Mouse (Mus musculus): Measurements from ENCODE around the gene Arhgap5. TPM values are rescaled to one million over a fixed set of nuclear protein-coding genes. Genes with fewer than 3 reads are reported as not detected.

The Arhgap5 gene
- 51.6 and 65.5 TPM in 2 replicates for total RNA-seq (2012; rRNA removed)

GRCm38 (mm10) chr12:52503456-52504320 is at the start of gene Arhgap5:
TSS of gene Arhgap5 (plus strand) at chr12:52503972.
- Histone ChIP-seq H3K9ac (ENCODE audit: insufficient read depth, low read depth, low read length, poor library complexity, severe bottlenecking) (peak within 1 kb of the TSS; percentile 96), H3K4me3 (ENCODE audit: insufficient read depth in 1 of 2, low read depth in 1 of 2, low read length in 2 of 2, poor library complexity in 1 of 2, severe bottlenecking in 1 of 2) (peak within 1 kb of the TSS; percentile 90 to 97), H3K36me3 (ENCODE audit: control insufficient read depth, insufficient read depth, low read length, poor library complexity, severe bottlenecking) (no peaks in the 10 kb centered on the region), H3K27ac (ENCODE audit: insufficient read depth, low read depth, low read length, poor library complexity, severe bottlenecking) (peak within 1 kb of the TSS; percentile 99), H3K4me1 (ENCODE audit: control insufficient read depth in 2 of 2, insufficient read depth in 2 of 2, low read length in 2 of 2, poor library complexity in 1 of 2) (peaks cover 0 to 3% of the 10 kb centered on the region in 2 experiments; a peak in 1 of 4 replicates), H3K9me3 (ENCODE audit: control insufficient read depth, insufficient read depth, low read depth, low read length) (no peaks in the 10 kb centered on the region)
- in situ Hi-C loops (cut with MboI; ENCODE audit: low sequenced_read_pairs in 2 of 2, unreplicated experiment in 2 of 2) = no loop called here
- DNase-seq (ENCODE audit: low read depth, low spot score) = peak; percentile 92
- TF ChIP-seq MAFK (IDR thresholded peaks at IDR 0.05; ENCODE audit: insufficient read depth, low read depth, low read length) (no peak), CHD2 (IDR thresholded peaks at IDR 0.05; ENCODE audit: low read depth, low read length) (peak; percentile 72), ZC3H11A (IDR thresholded peaks at IDR 0.05; ENCODE audit: borderline replicate concordance, low read depth, low read length) (no peak), HCFC1 (IDR thresholded peaks at IDR 0.05; ENCODE audit: borderline replicate concordance, insufficient read depth, low read length) (peak; percentile 44; the same call in 1 of the 2 replicates)

GRCm38 (mm10) chr12:52464593-52464992 is 39.2 kb upstream of the Arhgap5 start:
- Histone ChIP-seq H3K4me1 (ENCODE audit: control insufficient read depth in 2 of 2, insufficient read depth in 2 of 2, low read length in 2 of 2, poor library complexity in 1 of 2) (no peaks in the 10 kb centered on the region), H3K9ac (ENCODE audit: insufficient read depth, low read depth, low read length, poor library complexity, severe bottlenecking) (no peak overlapping the region), H3K9me3 (ENCODE audit: control insufficient read depth, insufficient read depth, low read depth, low read length) (no peaks in the 10 kb centered on the region), H3K36me3 (ENCODE audit: control insufficient read depth, insufficient read depth, low read length, poor library complexity, severe bottlenecking) (no peaks in the 10 kb centered on the region), H3K27ac (ENCODE audit: insufficient read depth, low read depth, low read length, poor library complexity, severe bottlenecking) (no peak overlapping the region), H3K4me3 (ENCODE audit: insufficient read depth in 1 of 2, low read depth in 1 of 2, low read length in 2 of 2, poor library complexity in 1 of 2, severe bottlenecking in 1 of 2) (no peak overlapping the region)
- in situ Hi-C loops (cut with MboI; ENCODE audit: low sequenced_read_pairs in 2 of 2, unreplicated experiment in 2 of 2) = no loop called here
- DNase-seq (ENCODE audit: low read depth, low spot score) = no peak
- no peak for TF ChIP-seq ZNF384 (IDR thresholded peaks at IDR 0.05; ENCODE audit: low read depth, low read length)

GRCm38 (mm10) chr12:52471621-52472020 is 32.2 kb upstream of the Arhgap5 start:
- no peak for TF ChIP-seq ZC3H11A (IDR thresholded peaks at IDR 0.05; ENCODE audit: borderline replicate concordance, low read depth, low read length)
- TF ChIP-seq ZNF384 (IDR thresholded peaks at IDR 0.05; ENCODE audit: low read depth, low read length) = no peak
- no peak for TF ChIP-seq MAFK (IDR thresholded peaks at IDR 0.05; ENCODE audit: insufficient read depth, low read depth, low read length)
- no peak for TF ChIP-seq HCFC1 (IDR thresholded peaks at IDR 0.05; ENCODE audit: borderline replicate concordance, insufficient read depth, low read length)
- TF ChIP-seq CHD2 (IDR thresholded peaks at IDR 0.05; ENCODE audit: low read depth, low read length) = no peak
- Histone ChIP-seq H3K4me1 (ENCODE audit: control insufficient read depth in 2 of 2, insufficient read depth in 2 of 2, low read length in 2 of 2, poor library complexity in 1 of 2) (0 out of 4 replicates have a peak, but pooled peaks cover 0 to 1% of the 10 kb centered on the region in 2 experiments), H3K9me3 (ENCODE audit: control insufficient read depth, insufficient read depth, low read depth, low read length) (no peaks in the 10 kb centered on the region), H3K9ac (ENCODE audit: insufficient read depth, low read depth, low read length, poor library complexity, severe bottlenecking) (no peak overlapping the region), H3K36me3 (ENCODE audit: control insufficient read depth, insufficient read depth, low read length, poor library complexity, severe bottlenecking) (no peaks in the 10 kb centered on the region), H3K27ac (ENCODE audit: insufficient read depth, low read depth, low read length, poor library complexity, severe bottlenecking) (no peak overlapping the region), H3K4me3 (ENCODE audit: insufficient read depth in 1 of 2, low read depth in 1 of 2, low read length in 2 of 2, poor library complexity in 1 of 2, severe bottlenecking in 1 of 2) (no peak overlapping the region)
- DNase-seq (ENCODE audit: low read depth, low spot score) = no peak
- in situ Hi-C loops (cut with MboI; ENCODE audit: low sequenced_read_pairs in 2 of 2, unreplicated experiment in 2 of 2) = no loop called here

GRCm38 (mm10) chr12:52473988-52474968 is 29.5 kb upstream of the Arhgap5 start:
- no peak for DNase-seq (ENCODE audit: low read depth, low spot score)
- TF ChIP-seq ZNF384 (IDR thresholded peaks at IDR 0.05; ENCODE audit: low read depth, low read length) (no peak), MAFK (IDR thresholded peaks at IDR 0.05; ENCODE audit: insufficient read depth, low read depth, low read length) (no peak), HCFC1 (IDR thresholded peaks at IDR 0.05; ENCODE audit: borderline replicate concordance, insufficient read depth, low read length) (no peak), ZC3H11A (IDR thresholded peaks at IDR 0.05; ENCODE audit: borderline replicate concordance, low read depth, low read length) (no peak), CHD2 (IDR thresholded peaks at IDR 0.05; ENCODE audit: low read depth, low read length) (no peak)
- H3K36me3 ChIP-seq (ENCODE audit: control insufficient read depth, insufficient read depth, low read length, poor library complexity, severe bottlenecking) = no peaks in the 10 kb centered on the region
- in situ Hi-C loops (cut with MboI; ENCODE audit: low sequenced_read_pairs in 2 of 2, unreplicated experiment in 2 of 2) = no loop called here
- H3K9ac ChIP-seq (ENCODE audit: insufficient read depth, low read depth, low read length, poor library complexity, severe bottlenecking) = no peak overlapping the region
- H3K4me1 ChIP-seq (ENCODE audit: control insufficient read depth in 2 of 2, insufficient read depth in 2 of 2, low read length in 2 of 2, poor library complexity in 1 of 2) = 0 out of 4 replicates have a peak, but pooled peaks cover 0 to 1% of the 10 kb centered on the region in 2 experiments
- H3K9me3 ChIP-seq (ENCODE audit: control insufficient read depth, insufficient read depth, low read depth, low read length) = no peaks in the 10 kb centered on the region
- H3K4me3 ChIP-seq (ENCODE audit: insufficient read depth in 1 of 2, low read depth in 1 of 2, low read length in 2 of 2, poor library complexity in 1 of 2, severe bottlenecking in 1 of 2) = no peak overlapping the region
- H3K27ac ChIP-seq (ENCODE audit: insufficient read depth, low read depth, low read length, poor library complexity, severe bottlenecking) = no peak overlapping the region

Data from ES-E14 (cell line).